Mouse (Mus musculus) thymus, postnatal 4 days (tissue): Measurements from ENCODE around the gene Atp8a2.
A peak's percentile ranks its signal among the peaks of the same experiment; 100 is the strongest.
"Not testable (repeated sequence)": the region's sequence is repeated elsewhere in the genome, so short reads cannot be mapped to it uniquely, and the experiment has no call there.

Experiments used
- DNase-seq: peaks from one replicate; pipeline ENCODE4 v3.0.0; 2021

Gene Atp8a2

GRCm38 (mm10) chr14:59632067-59632466 is 564.9 kb downstream of the Atp8a2 start:
- no peak for DNase-seq

GRCm38 (mm10) chr14:59630096-59630495 is 566.9 kb downstream of the Atp8a2 start:
- no peak for DNase-seq

- no peak for DNase-seq
These were observed 567.7 kb downstream of the Atp8a2 start for GRCm38 (mm10) chr14:59629308-59629707.

GRCm38 (mm10) chr14:59627823-59628222 is 569.2 kb downstream of the Atp8a2 start:
- DNase-seq = no peak

- DNase-seq = no peak
These were observed 569.8 kb downstream of the Atp8a2 start for GRCm38 (mm10) chr14:59627142-59627680.

- no peak for DNase-seq
These were observed 570.3 kb downstream of the Atp8a2 start for GRCm38 (mm10) chr14:59626711-59627110.

GRCm38 (mm10) chr14:59625806-59626364 is 571.1 kb downstream of the Atp8a2 start:
- DNase-seq = peak; percentile 61

GRCm38 (mm10) chr14:59625158-59625805 is 571.7 kb downstream of the Atp8a2 start, which contains the start of gene Shisa2:
TSS of gene Shisa2 (plus strand) at chr14:59625308.
- DNase-seq = peak; percentile 73

- no peak for DNase-seq
These were observed 572.6 kb downstream of the Atp8a2 start for GRCm38 (mm10) chr14:59624326-59624885.

- no peak for DNase-seq
These were observed 580.2 kb downstream of the Atp8a2 start for GRCm38 (mm10) chr14:59616802-59617201.

GRCm38 (mm10) chr14:59614149-59614548 is 582.8 kb downstream of the Atp8a2 start:
- DNase-seq = not testable (repeated sequence)

- DNase-seq = peak; percentile 87
These were observed 583.9 kb downstream of the Atp8a2 start for GRCm38 (mm10) chr14:59612920-59613625.

- DNase-seq = no peak
These were observed 590.0 kb downstream of the Atp8a2 start for GRCm38 (mm10) chr14:59607021-59607420.

GRCm38 (mm10) chr14:59605671-59606353 is 591.2 kb downstream of the Atp8a2 start:
- peak; percentile 89 for DNase-seq

- DNase-seq = peak; percentile 40
These were observed 592.9 kb downstream of the Atp8a2 start for GRCm38 (mm10) chr14:59604002-59604645.

- DNase-seq = no peak
These were observed 598.7 kb downstream of the Atp8a2 start for GRCm38 (mm10) chr14:59598260-59598627.

GRCm38 (mm10) chr14:59597398-59598259 is 599.4 kb downstream of the Atp8a2 start, which contains the start of gene Cdadc1:
TSS of gene Cdadc1 (minus strand) at chr14:59597959.
- DNase-seq = peak; percentile 96

- DNase-seq = no peak
These were observed 602.0 kb downstream of the Atp8a2 start for GRCm38 (mm10) chr14:59594988-59595387.

GRCm38 (mm10) chr14:59592593-59592992 is 604.4 kb downstream of the Atp8a2 start:
- DNase-seq = no peak

- DNase-seq = no peak
These were observed 605.1 kb downstream of the Atp8a2 start for GRCm38 (mm10) chr14:59591901-59592300.

- peak; percentile 63 for DNase-seq
These were observed 606.4 kb downstream of the Atp8a2 start for GRCm38 (mm10) chr14:59590614-59591013.
